Mouse (Mus musculus) frontal cortex, postnatal 36 days (tissue): ENCODE measurements around the gene Hs2st1.
A peak's percentile ranks its signal among the peaks of the same experiment; 100 is the strongest.

ENCODE experiments used
- DNase-seq, 2 experiments: peaks; one replicate each; pipeline ENCODE4 v3.0.0; 2022; ENCODE audit warnings: low spot score in 2 of 2

The Hs2st1 gene

DNA sequence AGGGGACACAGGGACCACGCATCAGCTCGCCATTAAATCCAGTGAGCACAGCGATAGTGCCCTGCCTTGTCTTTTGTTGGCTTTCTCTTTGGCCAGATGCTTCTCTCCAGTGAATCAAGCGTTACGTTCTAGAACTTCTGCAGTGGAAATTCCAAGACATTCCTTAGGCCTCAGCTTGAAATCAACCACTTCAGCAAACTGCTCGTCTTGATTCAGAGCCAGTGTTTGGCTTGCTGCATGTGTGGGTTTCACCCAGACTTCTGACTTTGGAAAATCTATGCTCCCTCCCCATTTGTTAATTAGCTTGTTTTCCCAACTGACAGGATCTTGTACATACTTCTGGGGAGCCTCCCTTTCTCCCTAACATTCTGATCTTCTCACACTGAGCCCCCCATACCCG lies 16.8 kb upstream of the Hs2st1 start:
- no peak for DNase-seq

DNA sequence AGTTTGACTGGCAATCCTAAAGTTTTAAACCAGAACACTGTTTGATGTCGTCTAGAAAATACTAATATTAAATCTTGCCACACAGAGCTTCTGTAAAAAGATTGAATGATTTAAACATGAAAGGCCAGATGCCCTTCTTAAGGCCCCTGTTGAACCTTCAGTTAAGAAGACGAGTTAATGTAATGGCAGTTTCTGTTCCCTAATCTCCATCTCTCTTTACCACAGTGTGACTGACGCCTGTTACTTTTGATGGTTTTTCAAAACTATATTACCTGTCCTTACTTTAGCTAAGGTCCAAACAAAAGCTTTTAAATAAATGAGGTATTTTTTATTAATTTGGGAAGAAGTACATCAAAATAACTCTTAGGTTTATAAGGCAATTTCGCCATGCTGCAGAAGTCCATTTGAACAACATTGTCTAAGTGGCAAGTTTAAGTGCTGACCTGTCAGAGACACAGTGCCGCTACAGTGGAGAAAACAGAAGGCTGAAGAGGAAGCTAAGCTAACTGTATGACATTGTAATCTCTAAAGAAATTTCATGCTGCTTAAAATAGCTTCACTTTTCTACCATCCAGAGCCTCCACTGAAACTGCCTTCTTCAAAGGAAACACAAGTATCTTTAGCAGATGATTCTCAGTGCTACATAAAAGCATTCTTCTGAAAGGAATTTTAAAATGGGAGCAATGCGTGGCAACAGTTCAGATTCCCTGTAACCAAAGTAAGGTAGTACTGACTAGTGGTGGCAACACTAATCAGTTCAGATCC lies 15.0 kb upstream of the Hs2st1 start:
- DNase-seq = no peak

DNA sequence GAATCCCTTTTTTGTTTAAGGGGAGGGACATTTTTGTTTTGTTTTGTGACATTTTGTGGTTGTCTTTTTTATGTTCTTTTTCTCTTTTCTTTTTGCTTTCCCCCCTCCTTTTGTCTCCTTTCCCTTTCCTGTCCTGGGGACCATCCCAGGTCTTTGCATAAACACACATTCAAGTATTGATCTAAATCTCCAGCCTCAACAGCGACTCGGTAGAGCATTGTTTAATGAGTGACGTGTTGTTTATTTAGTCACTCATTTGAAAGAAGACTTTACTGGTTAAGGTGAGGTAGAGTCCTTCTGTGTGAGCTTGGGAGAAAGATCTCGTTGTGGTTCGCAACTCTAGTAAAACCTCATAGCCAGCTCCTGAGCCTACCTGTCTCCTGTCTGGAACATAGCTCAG lies 13.8 kb upstream of the Hs2st1 start:
- DNase-seq = no peak

DNA sequence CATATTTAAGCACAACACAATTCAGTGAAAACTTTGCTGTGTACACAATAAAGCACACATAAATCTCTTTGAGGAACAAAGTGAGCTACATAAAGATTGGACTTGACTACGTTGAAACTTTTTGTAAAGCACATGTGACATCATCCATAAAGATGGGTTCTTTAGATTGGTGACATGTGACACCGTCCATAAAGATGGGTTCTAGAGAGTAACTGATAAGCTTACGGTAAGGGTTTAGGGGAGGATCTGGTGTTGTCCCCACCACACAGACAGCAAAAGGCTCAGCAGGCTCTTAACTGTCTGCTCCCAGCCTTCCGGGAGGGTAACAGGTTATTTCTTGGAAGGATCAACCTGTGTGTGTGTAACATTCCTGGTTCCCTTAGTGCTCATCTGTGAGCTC lies 12.3 kb upstream of the Hs2st1 start:
- DNase-seq = no peak

DNA sequence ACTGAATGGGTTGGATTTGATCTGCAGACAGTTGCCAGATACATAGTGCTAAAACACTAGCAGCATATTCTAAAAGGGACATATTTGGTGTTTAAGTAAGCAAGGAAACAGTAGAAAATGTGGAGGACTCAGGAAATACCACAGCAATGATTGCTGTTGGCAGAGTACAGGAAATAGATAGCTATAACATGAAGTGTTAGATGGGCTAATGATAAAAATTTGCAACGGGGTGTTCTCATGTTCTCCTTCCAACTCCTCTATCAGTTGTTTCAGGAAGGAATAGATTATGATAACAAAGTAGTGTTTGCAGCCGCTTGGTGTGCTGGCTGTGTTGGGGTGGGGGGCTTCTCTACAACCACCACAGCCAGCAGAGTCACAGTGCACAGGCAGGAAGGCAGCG lies 11.9 kb upstream of the Hs2st1 start:
- no peak for DNase-seq

DNA sequence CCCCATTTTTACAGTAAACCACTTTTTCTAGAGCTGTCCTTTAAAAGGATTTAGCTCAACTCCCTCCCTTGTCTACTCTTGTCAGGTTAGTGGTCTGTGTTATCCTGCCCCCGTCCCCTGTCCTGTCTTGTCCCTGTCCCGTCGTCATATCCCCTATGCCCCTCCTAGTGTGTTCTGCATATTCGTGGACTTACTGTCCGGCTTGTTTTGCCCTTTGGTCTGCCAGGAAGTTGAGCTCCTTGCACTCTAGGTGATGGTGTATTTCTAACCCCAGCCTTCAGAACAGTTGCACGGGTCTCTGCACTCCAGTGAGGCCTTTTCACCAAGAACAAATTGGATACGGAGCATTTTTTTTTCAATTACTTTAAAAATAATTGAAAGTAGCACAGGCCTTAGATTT lies 10.3 kb upstream of the Hs2st1 start:
- no peak for DNase-seq

DNA sequence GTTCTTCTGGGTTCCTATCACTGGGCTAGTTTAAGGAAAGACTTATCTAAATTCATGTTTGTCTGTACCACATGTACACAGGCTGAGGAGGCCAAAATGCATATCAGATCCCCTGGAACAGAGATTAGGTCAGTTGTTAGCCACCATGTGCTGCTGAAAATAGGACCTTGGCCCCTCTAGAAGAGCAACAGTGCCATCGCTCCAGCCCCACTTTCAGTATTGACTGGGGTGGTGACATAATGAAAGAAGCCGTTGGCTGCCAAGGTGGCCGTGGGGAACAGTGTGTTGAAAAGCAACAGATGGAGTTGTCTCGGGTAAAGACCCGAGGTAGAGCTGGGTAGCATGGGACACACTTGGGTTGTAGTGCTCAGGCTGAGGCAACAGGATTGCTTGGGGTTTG lies 9.8 kb upstream of the Hs2st1 start:
- no peak for DNase-seq

DNA sequence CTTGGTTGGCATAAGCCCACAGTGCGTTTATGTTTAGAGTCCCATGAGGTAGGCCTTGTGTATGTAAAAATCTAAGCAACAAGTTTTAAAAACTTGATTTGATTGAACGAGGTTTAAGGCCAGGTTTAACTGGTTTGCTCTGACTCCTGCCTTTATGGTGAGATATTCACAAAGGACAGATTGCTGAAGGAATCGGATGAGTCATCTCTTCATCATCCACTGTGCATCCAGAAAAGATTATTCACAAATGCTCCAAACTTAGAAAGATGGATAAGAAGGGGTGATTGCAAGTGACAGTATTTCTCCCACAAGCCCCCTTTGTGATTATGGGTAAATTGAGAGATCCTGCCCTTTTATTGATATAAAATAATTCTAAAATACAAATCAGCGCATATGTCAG lies 8.9 kb upstream of the Hs2st1 start:
- no peak for DNase-seq

DNA sequence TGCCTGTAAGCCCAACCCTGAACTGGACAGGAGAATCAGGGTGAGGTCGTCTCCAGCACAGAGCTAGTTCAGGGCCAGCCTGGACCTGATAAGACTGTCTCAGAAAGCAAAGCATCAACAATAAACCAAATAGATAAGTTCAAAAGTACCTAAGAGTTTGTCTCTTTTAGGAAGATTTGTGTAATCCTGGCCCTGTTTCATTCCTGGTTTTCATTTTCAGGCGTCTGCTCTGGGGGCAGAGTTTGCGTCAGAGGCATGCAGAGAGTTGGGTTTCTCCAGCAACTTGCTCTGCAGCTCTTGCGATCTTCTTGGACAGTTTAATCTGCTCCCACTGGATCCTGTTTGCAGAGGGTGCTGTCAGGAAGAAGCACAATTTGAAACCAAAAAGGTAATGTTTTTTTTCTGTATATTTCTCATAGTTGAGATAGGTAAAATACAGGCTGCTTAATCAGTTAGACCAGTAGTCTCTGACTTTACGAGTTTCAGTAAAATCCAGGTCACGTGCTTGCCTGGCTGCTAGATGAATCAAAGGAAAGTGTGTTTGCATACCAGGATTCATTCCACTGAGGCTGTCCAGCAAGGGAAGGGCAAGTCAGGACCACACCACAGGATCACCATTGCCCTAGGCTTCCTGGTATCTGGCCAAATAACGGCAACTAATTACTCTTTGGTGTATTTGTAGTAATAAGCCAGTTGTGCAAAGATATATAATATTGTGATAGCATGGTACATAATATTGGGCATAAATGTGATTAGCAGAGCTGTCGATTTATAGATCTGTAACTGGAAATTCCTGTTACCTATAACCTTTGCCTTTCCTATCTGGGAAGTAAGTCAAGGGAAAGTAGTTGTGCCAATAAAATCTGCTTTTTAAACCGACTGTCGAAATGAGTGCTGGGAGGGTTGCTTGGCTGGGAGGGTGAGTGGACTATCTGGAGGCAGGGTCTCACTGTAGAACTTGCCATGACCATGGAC lies 7.7 kb upstream of the Hs2st1 start:
- no peak for DNase-seq

DNA sequence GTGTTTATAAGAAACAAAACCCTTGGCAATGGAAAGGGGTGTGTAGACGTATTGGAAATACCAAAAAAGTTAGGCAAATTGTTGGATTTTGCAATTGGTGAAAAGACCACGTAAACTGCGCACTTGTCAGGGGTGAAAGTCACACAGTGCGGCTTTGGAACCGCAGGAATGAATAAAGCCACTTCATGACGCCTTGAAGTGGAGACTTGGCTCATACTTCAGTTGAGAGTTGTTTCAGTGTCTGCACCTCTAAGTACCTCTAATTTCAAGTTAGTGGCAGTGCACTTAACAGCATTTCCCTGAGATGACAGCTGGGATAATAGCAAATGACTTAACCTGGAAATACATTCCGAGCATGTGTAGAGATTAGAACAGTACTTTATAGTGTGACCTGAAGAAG lies 4.3 kb upstream of the Hs2st1 start:
- no peak for DNase-seq

DNA sequence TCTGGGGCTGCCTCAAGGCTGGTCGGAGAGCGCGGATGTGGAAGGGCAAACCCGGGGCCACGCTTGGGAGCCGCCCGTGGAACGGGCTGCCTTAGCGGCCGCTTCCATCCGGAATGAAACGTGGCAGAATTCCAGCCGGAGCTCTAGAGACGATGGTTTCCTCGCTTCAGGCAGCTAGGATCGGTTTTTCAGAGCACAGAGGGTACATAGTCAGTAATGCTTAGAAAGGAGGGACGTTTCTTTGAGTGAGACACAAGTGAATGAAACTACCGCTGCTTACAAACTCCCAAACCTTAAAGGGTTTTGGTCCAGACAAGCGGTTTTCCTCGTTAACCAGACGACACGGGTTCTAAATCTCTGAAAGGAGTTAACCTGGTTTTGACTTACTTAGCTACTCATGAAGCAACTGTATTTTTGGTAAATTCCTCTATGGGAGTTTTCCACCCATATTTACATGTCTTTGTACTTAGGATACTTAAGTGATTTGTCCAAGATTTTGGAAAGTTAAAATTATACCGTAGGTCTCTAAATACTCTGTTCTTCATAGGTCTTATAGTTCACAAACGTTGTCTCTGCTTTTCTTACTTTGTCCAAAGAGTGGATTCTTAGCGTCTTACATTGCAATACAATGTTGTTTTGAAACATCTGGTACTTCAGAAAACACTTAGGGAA lies 971 bp upstream of the Hs2st1 start:
- no peak for DNase-seq

DNA sequence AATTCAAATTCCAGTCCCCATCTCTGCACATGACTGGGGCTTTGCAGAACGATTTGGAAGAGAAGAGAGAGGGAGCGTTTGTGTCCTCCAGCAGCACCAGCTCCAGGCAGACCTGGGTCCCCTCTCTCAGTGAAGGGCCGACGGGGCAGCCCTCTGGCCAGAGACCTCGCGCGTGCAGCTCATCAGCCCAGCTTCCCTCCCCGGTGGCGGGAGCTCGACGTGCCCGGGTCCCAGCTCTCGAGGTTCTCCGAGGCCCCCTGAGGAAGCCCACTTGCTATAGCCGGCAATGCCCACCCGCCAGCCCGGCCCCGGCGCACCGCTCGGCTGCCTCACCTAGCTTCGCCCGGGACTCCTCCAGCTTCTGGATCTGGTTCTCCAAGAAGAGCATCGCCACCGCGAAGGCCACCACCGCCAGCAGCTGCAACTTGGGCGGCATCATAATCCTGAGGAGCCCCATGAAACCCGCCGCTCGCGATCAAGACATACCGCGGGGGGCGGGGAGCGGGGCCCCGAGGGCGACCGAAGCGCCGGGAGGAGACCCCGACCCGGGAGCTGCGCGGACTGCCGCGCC lies 495 bp downstream of the Hs2st1 start:
- DNase-seq = peak; percentile 35 to 53

DNA sequence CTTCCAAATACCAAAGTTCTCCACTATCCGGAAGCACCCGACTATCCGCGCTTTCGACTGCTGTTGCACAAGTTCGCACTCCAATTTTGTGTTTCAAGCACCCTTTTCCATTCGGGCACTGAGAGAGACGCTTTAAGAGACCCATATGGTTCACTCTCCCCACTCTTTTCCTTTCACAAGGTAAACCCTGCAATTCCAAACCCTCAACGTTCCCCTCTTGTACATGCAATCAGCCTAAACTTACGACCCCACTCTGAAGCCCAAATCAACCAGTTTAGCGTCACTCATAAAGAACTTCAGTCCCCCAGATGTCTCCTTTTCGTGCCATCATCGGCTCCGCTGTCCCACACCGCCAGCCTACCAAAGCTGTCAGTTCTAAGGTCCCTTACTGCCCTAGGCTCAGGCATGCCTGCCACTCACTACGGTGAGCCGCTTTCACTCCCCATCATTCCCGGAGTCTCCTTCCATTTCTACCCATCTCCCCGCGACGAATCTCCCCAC lies 1.1 kb downstream of the Hs2st1 start:
- no peak for DNase-seq

DNA sequence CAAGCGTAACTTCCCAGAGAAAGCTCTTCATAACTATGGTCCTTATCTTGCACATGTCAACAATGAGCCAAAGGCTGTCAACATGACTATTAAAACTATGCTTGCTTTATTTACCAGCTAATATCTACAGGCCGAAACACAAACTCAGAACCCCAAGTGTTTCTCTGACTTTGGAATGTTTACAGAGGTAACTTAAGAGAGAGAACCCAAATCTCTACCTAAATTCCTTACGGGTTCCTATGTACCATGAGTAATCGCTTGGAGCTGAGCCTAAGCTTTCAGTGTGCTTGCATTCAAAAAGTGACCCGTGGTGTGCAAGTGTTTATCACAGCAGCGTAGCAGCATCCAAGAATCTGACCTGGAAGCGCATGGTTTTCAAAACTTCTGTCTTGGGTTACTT lies 4.8 kb downstream of the Hs2st1 start:
- DNase-seq = no peak

DNA sequence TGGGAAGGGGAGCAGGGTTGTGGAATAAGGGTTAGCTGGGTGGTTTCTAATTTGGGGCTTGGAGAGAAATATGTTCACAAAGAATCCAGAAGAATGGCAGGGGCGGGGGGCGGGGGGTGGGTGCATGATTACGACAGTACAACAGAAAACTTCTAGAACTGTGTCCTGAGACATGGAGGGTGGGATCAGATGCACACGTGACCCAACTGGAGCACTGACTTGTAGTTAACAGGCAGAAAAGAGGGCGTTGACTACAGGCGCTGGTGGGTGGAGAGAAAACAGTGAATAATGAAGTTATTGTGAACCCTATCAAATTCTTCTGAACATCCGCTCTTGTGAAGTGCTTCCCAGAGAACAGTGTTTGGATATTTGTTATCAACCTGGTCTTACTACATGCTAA lies 6.1 kb downstream of the Hs2st1 start:
- no peak for DNase-seq

DNA sequence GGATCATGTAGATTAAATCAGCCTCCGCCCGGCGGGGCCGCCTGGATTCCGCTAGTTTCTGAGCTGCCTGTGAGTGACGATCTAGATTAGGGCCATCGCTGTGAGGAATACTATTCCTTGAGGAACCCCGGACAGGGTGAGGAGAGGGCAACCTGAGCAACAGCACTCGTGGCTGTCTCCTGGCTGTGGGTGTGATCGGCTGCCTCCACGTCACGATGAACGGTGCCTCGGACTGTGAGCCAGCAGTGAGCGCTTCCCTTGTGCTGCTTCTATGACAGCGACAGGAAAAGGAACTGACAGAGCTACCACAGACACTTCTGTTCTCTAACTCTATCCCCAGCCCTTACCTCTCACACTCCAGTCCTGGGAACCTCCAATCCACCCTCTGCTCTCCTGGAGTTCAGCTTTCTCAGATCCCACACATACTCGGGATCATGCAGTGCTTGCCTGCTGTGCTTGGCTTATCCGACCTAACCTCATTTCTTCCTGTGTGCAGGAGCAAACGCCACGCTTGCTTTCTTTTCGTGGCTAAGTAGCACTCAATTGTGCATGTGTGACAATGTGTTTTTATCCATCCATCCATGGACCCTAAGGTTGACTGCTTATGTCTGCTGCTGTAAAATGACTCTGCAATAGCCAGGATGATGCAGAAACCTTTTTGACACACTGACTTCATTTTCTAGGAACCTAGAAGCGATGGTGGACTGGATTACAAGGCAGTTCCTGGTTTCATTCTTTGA lies 8.3 kb downstream of the Hs2st1 start:
- DNase-seq = peak in 1 of 2 experiments; percentile 33

DNA sequence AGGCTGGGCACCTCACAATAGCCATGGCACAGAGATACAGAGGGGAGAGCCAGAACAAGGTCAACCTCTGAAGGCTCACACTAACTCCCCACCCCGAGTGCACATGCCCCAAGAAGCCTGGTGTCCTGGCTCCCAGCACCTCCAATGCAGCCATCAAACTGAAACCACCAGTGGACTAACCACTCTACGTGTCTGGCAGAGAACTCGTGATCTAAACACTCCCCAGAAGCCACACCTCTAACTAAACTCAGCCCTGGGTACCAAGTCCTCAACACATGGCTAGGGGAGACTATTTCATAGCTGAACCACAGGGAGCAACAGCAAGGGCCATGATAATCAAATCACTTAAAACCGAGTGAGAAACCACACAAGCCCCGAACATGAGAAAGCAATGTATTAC lies 11.7 kb downstream of the Hs2st1 start:
- DNase-seq = no peak

DNA sequence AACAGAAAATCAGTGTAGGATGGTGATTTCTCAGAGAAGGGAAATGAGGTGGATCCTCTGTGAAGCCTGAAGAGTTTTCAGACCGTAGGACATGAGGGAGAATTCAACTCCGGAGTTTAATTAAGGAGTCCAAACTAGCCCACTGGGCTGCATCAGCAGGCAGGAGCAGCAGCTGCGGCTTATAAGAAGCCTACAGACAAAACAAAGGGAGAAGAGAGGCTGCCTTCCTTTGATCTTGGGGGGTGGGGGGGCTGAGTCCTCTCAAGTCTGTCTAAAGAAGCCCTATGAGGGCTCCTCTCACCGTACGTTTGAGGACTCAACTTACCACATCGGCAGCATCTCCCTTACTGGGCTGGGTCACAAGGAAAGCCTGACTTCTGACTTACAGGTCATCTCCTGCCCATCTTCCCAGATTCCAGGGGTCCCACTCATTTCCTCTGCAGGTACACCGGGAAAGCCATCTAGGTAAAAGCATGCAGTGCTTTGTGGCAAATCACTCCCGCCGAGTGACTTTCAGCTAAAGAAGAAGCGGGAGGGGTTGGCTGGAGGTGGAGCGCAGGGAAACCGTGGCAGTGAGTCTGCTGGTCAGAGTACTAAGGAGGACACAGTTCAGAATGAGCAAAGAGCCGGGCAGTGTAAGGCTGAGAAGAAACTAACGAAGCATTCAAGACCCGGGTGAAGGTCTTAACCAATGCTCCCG lies 13.2 kb downstream of the Hs2st1 start:
- DNase-seq = no peak

DNA sequence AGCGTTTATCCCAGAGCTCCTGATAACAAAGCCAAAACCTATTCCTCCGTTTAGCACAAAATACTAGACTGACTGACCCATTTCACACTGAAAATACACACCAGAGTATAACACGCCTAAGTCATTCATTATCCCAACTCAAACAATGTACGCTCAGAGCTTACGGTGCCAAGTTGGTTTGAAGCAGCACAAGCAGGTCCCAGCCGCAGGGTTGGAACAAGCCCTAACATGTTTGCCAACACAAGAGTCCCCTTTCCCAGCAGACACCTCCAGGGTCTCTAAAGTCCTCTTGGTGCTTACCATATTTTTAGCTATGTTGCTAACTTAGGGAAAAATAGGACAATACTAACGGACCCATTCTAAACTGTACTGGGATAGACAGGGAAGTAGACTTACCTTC lies 14.8 kb downstream of the Hs2st1 start:
- no peak for DNase-seq

DNA sequence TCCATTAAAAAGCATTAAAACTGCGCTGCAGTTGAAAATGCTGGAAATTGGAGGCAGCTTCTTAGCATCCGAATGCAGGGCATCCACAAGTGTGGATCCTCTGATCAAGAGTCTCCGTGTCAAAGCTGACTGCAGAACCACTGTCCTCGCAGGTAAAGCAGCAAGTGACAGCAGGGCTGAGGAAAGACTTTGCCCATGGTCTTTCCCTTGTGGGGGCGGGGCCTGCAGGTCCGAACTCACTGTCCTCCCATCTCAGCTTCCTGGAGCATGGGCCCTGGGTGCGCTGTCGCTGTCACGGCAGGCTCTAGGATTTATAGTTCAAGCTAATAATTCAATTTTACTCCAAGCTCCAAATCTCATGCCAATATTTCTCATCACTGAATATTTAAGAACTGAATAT lies 15.5 kb downstream of the Hs2st1 start:
- DNase-seq = no peak

DNA sequence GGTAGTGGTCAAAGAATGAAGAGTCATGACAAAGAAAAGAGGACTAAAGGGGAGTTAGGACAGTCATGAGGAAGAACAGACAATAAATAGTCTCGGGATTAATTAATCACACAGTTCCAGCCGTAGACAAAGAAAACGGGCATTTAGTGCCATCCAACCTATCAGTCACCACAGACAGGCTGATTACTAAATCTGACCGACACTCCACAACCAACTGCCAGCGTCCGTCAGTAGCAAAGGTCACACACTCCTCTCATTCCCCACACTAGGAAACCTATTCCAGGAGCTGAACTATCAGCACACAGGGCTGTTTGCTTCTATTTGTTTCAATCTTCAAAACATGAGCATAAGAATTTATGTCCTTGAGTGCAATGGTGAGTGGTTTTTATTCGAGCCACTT lies 16.0 kb downstream of the Hs2st1 start:
- no peak for DNase-seq
